Mouse (Mus musculus): ENCODE data around the gene Stard13. TPM values are rescaled to one million over a fixed set of nuclear protein-coding genes. Genes with fewer than 3 reads are reported as not detected.

The Stard13 gene
- polyA plus RNA-seq, 1 experiment from 2014 or later: 2.7 TPM

DNA sequence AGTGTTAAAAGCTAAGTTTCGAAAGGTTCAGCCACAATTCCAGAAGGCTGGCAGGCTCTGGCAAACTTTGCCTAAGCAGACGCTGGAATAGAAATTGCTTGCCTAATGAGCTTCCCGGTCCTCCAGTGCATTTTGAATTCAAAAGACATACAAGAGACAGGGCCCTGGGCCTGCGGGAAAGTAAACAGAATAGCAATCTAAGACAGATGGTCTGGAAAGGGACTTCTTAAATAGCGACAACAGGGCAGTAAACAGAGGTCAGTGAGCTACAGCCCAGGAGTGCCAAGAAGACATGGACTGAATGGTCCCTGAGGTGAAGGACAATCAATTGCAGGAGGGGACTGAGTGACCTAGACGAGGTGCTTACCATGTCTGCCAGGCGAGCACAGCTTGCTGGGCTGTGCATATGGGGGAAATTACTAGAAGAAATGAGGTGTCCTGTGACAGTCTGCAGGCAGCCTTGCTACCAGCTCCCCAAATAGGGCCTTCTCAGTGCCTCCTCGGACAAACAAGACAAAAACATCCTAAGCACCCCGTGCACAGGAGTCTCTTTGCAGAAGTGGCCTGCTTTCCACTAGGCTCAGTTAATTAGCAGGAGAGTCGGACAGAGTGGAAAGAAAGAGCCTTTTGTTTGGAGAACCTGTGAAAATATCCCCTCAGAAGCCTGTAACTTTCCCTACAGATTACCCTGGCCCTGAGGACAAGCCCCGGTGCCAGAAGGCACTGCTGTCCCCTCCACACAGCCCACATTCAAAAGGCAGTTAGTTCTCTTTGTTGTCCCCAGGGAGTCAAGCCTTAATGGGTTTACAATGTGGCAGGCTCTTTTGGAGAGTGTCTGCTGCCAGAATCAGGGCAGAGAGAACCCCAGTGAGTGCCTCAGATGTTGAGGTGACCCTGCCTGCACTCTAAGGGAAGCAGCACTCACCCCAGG, 90.7 kb downstream of the Stard13 start:
- 7% methylated on average over 11 of the region's 11 CpGs for WGBS
- Histone ChIP-seq H3K4me3 (ENCODE audit: low read depth, low read length) (no peak overlapping the region), H3K27ac (ENCODE audit: low read depth, low read length) (peak overlapping the region; percentile 58), H3K9ac (replicated peaks; ENCODE audit: low read depth, low read length) (no peak overlapping the region), H3K4me1 (ENCODE audit: control insufficient read depth, insufficient read depth, low read length) (0 out of 2 replicates have a peak, but pooled peaks cover 12% of the 10 kb centered on the region), H3K36me3 (ENCODE audit: control insufficient read depth, insufficient read depth, low read length) (no peaks in the 10 kb centered on the region), H3K9me3 (ENCODE audit: control insufficient read depth, low read length) (no peaks in the 10 kb centered on the region), H3K27me3 (ENCODE audit: control insufficient read depth, insufficient read depth, low read length) (no peaks in the 10 kb centered on the region), H3K4me2 (ENCODE audit: low read depth, low read length) (no peak overlapping the region)
- ATAC-seq (ENCODE audit: low read depth): peak; percentile 84; the same call in 1 of the 2 replicates

DNA sequence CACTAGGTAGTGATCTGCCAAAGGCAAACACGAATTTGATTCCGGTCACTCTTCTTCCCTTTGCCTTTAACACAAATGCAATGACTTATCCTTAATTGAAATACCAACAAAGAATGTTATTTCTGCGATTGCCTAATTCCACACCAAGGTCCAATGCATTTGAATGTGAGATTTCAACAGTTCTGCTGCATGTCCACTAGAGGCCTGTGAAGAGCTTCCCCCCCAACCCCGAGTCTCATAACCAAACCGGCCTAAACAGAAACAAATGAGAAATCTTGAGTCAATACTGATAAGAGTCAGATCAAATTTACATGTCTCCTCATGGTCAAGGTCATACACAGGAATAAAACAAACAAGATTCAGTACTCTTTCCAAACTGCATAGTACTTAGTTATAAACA, 91.4 kb downstream of the Stard13 start:
- ATAC-seq (ENCODE audit: low read depth): peak; percentile 44; the same call in 1 of the 2 replicates

GRCm38 (mm10) chr5:151137901-151138300, 95.7 kb downstream of the Stard13 start:
- WGBS: 85% methylated on average over 5 of the region's 5 CpGs
- Histone ChIP-seq H3K9me3 (ENCODE audit: control insufficient read depth, low read length) (no peaks in the 10 kb centered on the region), H3K4me2 (ENCODE audit: low read depth, low read length) (no peak overlapping the region), H3K27ac (ENCODE audit: low read depth, low read length) (no peak overlapping the region), H3K4me3 (ENCODE audit: low read depth, low read length) (no peak overlapping the region), H3K9ac (replicated peaks; ENCODE audit: low read depth, low read length) (no peak overlapping the region), H3K36me3 (ENCODE audit: control insufficient read depth, insufficient read depth, low read length) (no peaks in the 10 kb centered on the region), H3K4me1 (ENCODE audit: control insufficient read depth, insufficient read depth, low read length) (0 out of 2 replicates have a peak, but pooled peaks cover 8% of the 10 kb centered on the region), H3K27me3 (ENCODE audit: control insufficient read depth, insufficient read depth, low read length) (no peaks in the 10 kb centered on the region)
- ATAC-seq (ENCODE audit: low read depth): no peak

More for the DNA sequence above, 91.4 kb downstream of the Stard13 start:
- no peaks in the 10 kb centered on the region for H3K27me3 ChIP-seq (ENCODE audit: control insufficient read depth, insufficient read depth, low read length)
- H3K27ac ChIP-seq (ENCODE audit: low read depth, low read length): no peak overlapping the region
- H3K4me3 ChIP-seq (ENCODE audit: low read depth, low read length): no peak overlapping the region
- H3K9ac ChIP-seq (replicated peaks; ENCODE audit: low read depth, low read length): no peak overlapping the region
- H3K36me3 ChIP-seq (ENCODE audit: control insufficient read depth, insufficient read depth, low read length): no peaks in the 10 kb centered on the region
- no peaks in the 10 kb centered on the region for H3K9me3 ChIP-seq (ENCODE audit: control insufficient read depth, low read length)
- 0 out of 2 replicates have a peak, but pooled peaks cover 12% of the 10 kb centered on the region for H3K4me1 ChIP-seq (ENCODE audit: control insufficient read depth, insufficient read depth, low read length)
- H3K4me2 ChIP-seq (ENCODE audit: low read depth, low read length): no peak overlapping the region
- WGBS: 43% methylated on average over 5 of the region's 5 CpGs

GRCm38 (mm10) chr5:151137311-151137710, 96.3 kb downstream of the Stard13 start:
- Histone ChIP-seq H3K4me3 (ENCODE audit: low read depth, low read length) (no peak overlapping the region), H3K36me3 (ENCODE audit: control insufficient read depth, insufficient read depth, low read length) (no peaks in the 10 kb centered on the region), H3K4me1 (ENCODE audit: control insufficient read depth, insufficient read depth, low read length) (0 out of 2 replicates have a peak, but pooled peaks cover 4% of the 10 kb centered on the region), H3K4me2 (ENCODE audit: low read depth, low read length) (no peak overlapping the region), H3K9ac (replicated peaks; ENCODE audit: low read depth, low read length) (no peak overlapping the region), H3K9me3 (ENCODE audit: control insufficient read depth, low read length) (no peaks in the 10 kb centered on the region), H3K27ac (ENCODE audit: low read depth, low read length) (no peak overlapping the region), H3K27me3 (ENCODE audit: control insufficient read depth, insufficient read depth, low read length) (no peaks in the 10 kb centered on the region)
- no peak for ATAC-seq (ENCODE audit: low read depth)
- WGBS: 90% methylated on average over 4 of the region's 4 CpGs

DNA sequence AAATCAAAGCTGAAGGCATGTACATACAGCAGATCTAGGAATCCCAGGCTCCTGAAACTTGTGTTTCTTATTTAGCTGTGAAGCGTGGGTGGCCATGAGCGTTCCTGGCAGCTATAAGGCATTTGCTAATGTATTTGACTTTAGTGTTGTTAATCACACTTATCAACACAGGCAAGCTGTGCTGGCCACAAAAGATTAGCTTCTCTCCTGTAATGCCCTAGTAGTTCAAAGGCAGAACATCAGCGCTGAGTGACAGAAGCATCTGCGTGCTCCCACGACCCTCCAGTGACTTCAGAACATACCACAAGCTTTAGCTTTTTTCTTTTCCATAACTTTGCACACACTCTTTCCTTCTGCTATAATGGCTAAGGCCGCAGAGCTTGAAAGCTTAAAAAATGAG, 97.7 kb downstream of the Stard13 start:
- WGBS: 76% methylated on average over 6 of the region's 6 CpGs

GRCm38 (mm10) chr5:151135078-151135826, 98.4 kb downstream of the Stard13 start:
- H3K27ac ChIP-seq (ENCODE audit: low read depth, low read length): no peak overlapping the region
- no peaks in the 10 kb centered on the region for H3K9me3 ChIP-seq (ENCODE audit: control insufficient read depth, low read length)
- H3K27me3 ChIP-seq (ENCODE audit: control insufficient read depth, insufficient read depth, low read length): no peaks in the 10 kb centered on the region
- H3K4me2 ChIP-seq (ENCODE audit: low read depth, low read length): no peak overlapping the region
- 79% methylated on average over 8 of the region's 8 CpGs for WGBS
- no peak overlapping the region for H3K9ac ChIP-seq (replicated peaks; ENCODE audit: low read depth, low read length)
- H3K4me1 ChIP-seq (ENCODE audit: control insufficient read depth, insufficient read depth, low read length): no peaks in the 10 kb centered on the region
- ATAC-seq (ENCODE audit: low read depth): no peak
- H3K4me3 ChIP-seq (ENCODE audit: low read depth, low read length): no peak overlapping the region
- H3K36me3 ChIP-seq (ENCODE audit: control insufficient read depth, insufficient read depth, low read length): no peaks in the 10 kb centered on the region

More for the DNA sequence above, 97.7 kb downstream of the Stard13 start:
- H3K36me3 ChIP-seq (ENCODE audit: control insufficient read depth, insufficient read depth, low read length): no peaks in the 10 kb centered on the region
- no peak overlapping the region for H3K27ac ChIP-seq (ENCODE audit: low read depth, low read length)
- H3K27me3 ChIP-seq (ENCODE audit: control insufficient read depth, insufficient read depth, low read length): no peaks in the 10 kb centered on the region
- H3K4me1 ChIP-seq (ENCODE audit: control insufficient read depth, insufficient read depth, low read length): no peaks in the 10 kb centered on the region
- H3K4me2 ChIP-seq (ENCODE audit: low read depth, low read length): no peak overlapping the region
- no peaks in the 10 kb centered on the region for H3K9me3 ChIP-seq (ENCODE audit: control insufficient read depth, low read length)
- no peak for ATAC-seq (ENCODE audit: low read depth)
- H3K4me3 ChIP-seq (ENCODE audit: low read depth, low read length): no peak overlapping the region
- no peak overlapping the region for H3K9ac ChIP-seq (replicated peaks; ENCODE audit: low read depth, low read length)

GRCm38 (mm10) chr5:151134202-151134601, 99.4 kb downstream of the Stard13 start:
- WGBS: 90% methylated on average over 4 of the region's 4 CpGs
- Histone ChIP-seq H3K4me3 (ENCODE audit: low read depth, low read length) (no peak overlapping the region), H3K27me3 (ENCODE audit: control insufficient read depth, insufficient read depth, low read length) (no peaks in the 10 kb centered on the region), H3K36me3 (ENCODE audit: control insufficient read depth, insufficient read depth, low read length) (no peaks in the 10 kb centered on the region), H3K9me3 (ENCODE audit: control insufficient read depth, low read length) (no peaks in the 10 kb centered on the region), H3K27ac (ENCODE audit: low read depth, low read length) (no peak overlapping the region), H3K4me2 (ENCODE audit: low read depth, low read length) (no peak overlapping the region), H3K9ac (replicated peaks; ENCODE audit: low read depth, low read length) (no peak overlapping the region), H3K4me1 (ENCODE audit: control insufficient read depth, insufficient read depth, low read length) (no peaks in the 10 kb centered on the region)
- no peak for ATAC-seq (ENCODE audit: low read depth)

- no peak overlapping the region for H3K4me2 ChIP-seq (ENCODE audit: low read depth, low read length)
- WGBS: 93% methylated on average over 14 of the region's 14 CpGs
Measured at GRCm38 (mm10) chr5:151133744-151134143, 99.9 kb downstream of the Stard13 start.

DNA sequence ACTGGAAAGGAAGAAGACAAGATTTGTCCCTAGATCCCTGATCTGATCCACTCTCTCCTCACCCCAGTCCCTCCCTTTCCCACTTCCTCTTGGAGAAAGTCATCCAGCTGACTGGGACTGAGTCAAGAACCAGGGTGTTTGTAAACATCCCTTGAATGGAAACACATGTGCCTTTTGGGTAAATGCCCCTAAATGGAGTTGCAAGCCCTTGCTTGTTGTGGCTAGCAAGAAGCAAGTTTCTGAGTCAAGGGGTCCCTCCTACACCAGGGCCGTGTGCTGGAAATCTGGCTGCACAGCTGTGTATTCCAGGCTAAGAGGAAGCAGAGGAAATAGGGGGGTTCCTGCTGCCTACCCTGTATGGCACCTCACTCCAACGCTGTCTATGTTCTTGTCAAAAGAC, 103.9 kb downstream of the Stard13 start:
- ATAC-seq (ENCODE audit: low read depth): no peak
- no peak overlapping the region for H3K4me3 ChIP-seq (ENCODE audit: low read depth, low read length)
- H3K4me2 ChIP-seq (ENCODE audit: low read depth, low read length): no peak overlapping the region
- H3K27me3 ChIP-seq (ENCODE audit: control insufficient read depth, insufficient read depth, low read length): no peaks in the 10 kb centered on the region
- 92% methylated on average over 2 of the region's 2 CpGs for WGBS
- no peaks in the 10 kb centered on the region for H3K9me3 ChIP-seq (ENCODE audit: control insufficient read depth, low read length)
- H3K4me1 ChIP-seq (ENCODE audit: control insufficient read depth, insufficient read depth, low read length): peaks cover 3% of the 10 kb centered on the region; the same call in 1 of the 2 replicates
- H3K27ac ChIP-seq (ENCODE audit: low read depth, low read length): no peak overlapping the region
- H3K9ac ChIP-seq (replicated peaks; ENCODE audit: low read depth, low read length): no peak overlapping the region
- H3K36me3 ChIP-seq (ENCODE audit: control insufficient read depth, insufficient read depth, low read length): no peaks in the 10 kb centered on the region

More at GRCm38 (mm10) chr5:151133744-151134143, 99.9 kb downstream of the Stard13 start:
- H3K9me3 ChIP-seq (ENCODE audit: control insufficient read depth, low read length): no peaks in the 10 kb centered on the region
- no peaks in the 10 kb centered on the region for H3K4me1 ChIP-seq (ENCODE audit: control insufficient read depth, insufficient read depth, low read length)
- no peak overlapping the region for H3K27ac ChIP-seq (ENCODE audit: low read depth, low read length)
- H3K36me3 ChIP-seq (ENCODE audit: control insufficient read depth, insufficient read depth, low read length): no peaks in the 10 kb centered on the region
- H3K9ac ChIP-seq (replicated peaks; ENCODE audit: low read depth, low read length): no peak overlapping the region
- no peak overlapping the region for H3K4me3 ChIP-seq (ENCODE audit: low read depth, low read length)
- ATAC-seq (ENCODE audit: low read depth): no peak
- H3K27me3 ChIP-seq (ENCODE audit: control insufficient read depth, insufficient read depth, low read length): no peaks in the 10 kb centered on the region

Data from neural tube, embryonic 14.5 days (tissue).